Mouse (Mus musculus) kidney, adult 2 months (tissue): ENCODE data around the gene Nek8. TPM values are rescaled to one million over a fixed set of nuclear protein-coding genes. Genes with fewer than 3 reads are reported as not detected.
A peak's percentile ranks its signal among the peaks of the same experiment; 100 is the strongest.

Source experiments
- DNase-seq: peaks from one replicate; pipeline ENCODE4 v3.0.0; 2021
- H3K27ac ChIP-seq: fragments of 200-500 bp; 2 replicates; pipeline ENCODE4 v1.5.1; 2012; ENCODE audit warnings: low read depth, low read length, control low read depth, inconsistent platforms; ENCODE audit not compliant: insufficient read depth
- H3K27me3 ChIP-seq: fragments of 200-500 bp; replicated peaks from 2 replicates; pipeline ENCODE4 v1.6.1; 2012; ENCODE audit warnings: mild to moderate bottlenecking, moderate library complexity, low read length, inconsistent platforms; ENCODE audit not compliant: control insufficient read depth, insufficient read depth
- H3K36me3 ChIP-seq: fragments of 200-500 bp; 2 replicates; pipeline ENCODE4 v1.6.1; 2012; ENCODE audit warnings: mild to moderate bottlenecking, moderate library complexity, low read length, inconsistent platforms; ENCODE audit not compliant: control insufficient read depth, insufficient read depth
- H3K4me1 ChIP-seq: fragments of 200-500 bp; 2 replicates; pipeline ENCODE4 v1.6.1; 2011; ENCODE audit warnings: low read length; ENCODE audit not compliant: control insufficient read depth, insufficient read depth
- H3K4me3 ChIP-seq: fragments of 200-500 bp; 2 replicates; pipeline ENCODE4 v1.5.1; 2011; ENCODE audit warnings: mild to moderate bottlenecking, low read depth, low read length, control low read depth; ENCODE audit not compliant: insufficient read depth
- CTCF ChIP-seq: fragments of 200-500 bp; conservative IDR thresholded peaks from 2 replicates; pipeline ENCODE4 v1.5.1; 2011; ENCODE audit warnings: low read depth, mild to moderate bottlenecking, control low read depth, low read length, moderate library complexity, mixed read lengths; ENCODE audit not compliant: insufficient read depth, insufficient read length
- POLR2A ChIP-seq: fragments of 200-500 bp; IDR thresholded peaks from one replicate; pipeline ENCODE4 v1.6.1; 2011; ENCODE audit warnings: low read depth, low read length, control low read depth
- WGBS: fragments of 180-500 bp; shearing (Covaris S2); methylation state at CpG from one replicate; pipeline ENCODE4 v1.1.7; 2018; 5-methylcytosine and 5-hydroxymethylcytosine counted together
- polyA plus RNA-seq: library from polyadenylated mRNA; depleted of rRNA; stranded (reverse); fragments of >200 nt; gene quantifications from 2 replicates; pipeline ENCODE4 v1.2.3, GENCODE M21; 2012

Gene Nek8
- polyA plus RNA-seq, 1 experiment = 18.3 TPM

GRCm38 (mm10) chr11:78182450-78182849 is 6.0 kb upstream of the Nek8 start:
- 6% methylated on average over 7 of the region's 7 CpGs for WGBS
- H3K27ac ChIP-seq = no peak overlapping the region
- H3K27me3 ChIP-seq = no peaks in the 10 kb centered on the region
- peaks cover 9% of the 10 kb centered on the region; the same call in 1 of the 2 replicates for H3K4me1 ChIP-seq
- DNase-seq = no peak
- peaks cover 4% of the 10 kb centered on the region; the same call in 1 of the 2 replicates for H3K36me3 ChIP-seq
- TF ChIP-seq CTCF (no peak), POLR2A (no peak)
- H3K4me3 ChIP-seq = peak overlapping the region; percentile 100

GRCm38 (mm10) chr11:78181830-78182357 is 5.4 kb upstream of the Nek8 start:
- Histone ChIP-seq H3K4me3 (no peak overlapping the region), H3K27ac (no peak overlapping the region), H3K27me3 (no peaks in the 10 kb centered on the region), H3K36me3 (peaks cover 4% of the 10 kb centered on the region; the same call in 1 of the 2 replicates), H3K4me1 (peaks cover 9% of the 10 kb centered on the region; the same call in 1 of the 2 replicates)
- WGBS = 36% methylated on average over 2 of the region's 2 CpGs
- DNase-seq = no peak
- no peak for TF ChIP-seq CTCF
- no peak for TF ChIP-seq POLR2A

GRCm38 (mm10) chr11:78180081-78180761 is 3.7 kb upstream of the Nek8 start:
- no peak overlapping the region for H3K4me3 ChIP-seq
- H3K27ac ChIP-seq = no peak overlapping the region
- WGBS = 62% methylated on average over 6 of the region's 6 CpGs
- H3K27me3 ChIP-seq = no peaks in the 10 kb centered on the region
- H3K4me1 ChIP-seq = peaks cover 13% of the 10 kb centered on the region; the same call in 1 of the 2 replicates
- H3K36me3 ChIP-seq = peaks cover 4% of the 10 kb centered on the region; the same call in 1 of the 2 replicates
- no peak for TF ChIP-seq POLR2A
- TF ChIP-seq CTCF = no peak
- DNase-seq = no peak

- peak overlapping the region; percentile 88 for H3K4me3 ChIP-seq
- no peak for DNase-seq
- peaks cover 13% of the 10 kb centered on the region; the same call in 1 of the 2 replicates for H3K4me1 ChIP-seq
- H3K27ac ChIP-seq = peak overlapping the region; percentile 54
- 35% methylated on average over 8 of the region's 8 CpGs for WGBS
- peaks cover 4% of the 10 kb centered on the region; the same call in 1 of the 2 replicates for H3K36me3 ChIP-seq
- H3K27me3 ChIP-seq = no peaks in the 10 kb centered on the region
- TF ChIP-seq CTCF = no peak
Measured at GRCm38 (mm10) chr11:78179438-78179999, 3.0 kb upstream of the Nek8 start.

- Histone ChIP-seq H3K4me3 (peak overlapping the region; percentile 88), H3K4me1 (peaks cover 13% of the 10 kb centered on the region; the same call in 1 of the 2 replicates), H3K27me3 (no peaks in the 10 kb centered on the region), H3K27ac (peak overlapping the region; percentile 98), H3K36me3 (peaks cover 4% of the 10 kb centered on the region; the same call in 1 of the 2 replicates)
- peak; percentile 94 for DNase-seq
- WGBS = 5% methylated on average over 29 of the region's 29 CpGs
- no peak for TF ChIP-seq CTCF
- no peak for TF ChIP-seq POLR2A
Measured at GRCm38 (mm10) chr11:78178859-78179437, 2.5 kb upstream of the Nek8 start.

- under 1% methylated on average over 83 of the region's 84 CpGs for WGBS
- no peaks in the 10 kb centered on the region for H3K27me3 ChIP-seq
- TF ChIP-seq POLR2A = peak; percentile 22
- TF ChIP-seq CTCF = peak; percentile 97
- peak overlapping the region; percentile 88 for H3K4me3 ChIP-seq
- peak; percentile 97 for DNase-seq
- peak overlapping the region; percentile 98 for H3K27ac ChIP-seq
- H3K36me3 ChIP-seq = peaks cover 4% of the 10 kb centered on the region; the same call in 1 of the 2 replicates
- peaks cover 13% of the 10 kb centered on the region; the same call in 1 of the 2 replicates for H3K4me1 ChIP-seq
Measured at GRCm38 (mm10) chr11:78177903-78178858, 1.7 kb upstream of the Nek8 start.
